10 mouse cellular contexts compared by ENCODE assay signal in genomic region chr9:41078198-41078597, GRCm38 (mm10).
A peak's percentile ranks its signal among the peaks of the same experiment; 100 is the strongest.
DNase-seq lines count a peak whose midpoint lies in the region; ATAC-seq lines count a peak whose summit lies in the region.
"Had no signal": no experiment of that assay in that cellular context is flagged by ENCODE, and none has a peak within 500 bp of the region (broad histone marks: within the 10 kb centered on the region; RNA-seq: fewer than 3 reads in every experiment).

No protein-coding gene starts in this region.

- no peak overlapping the region for H3K4me2 ChIP-seq in forebrain, embryonic 14.5 days (ENCODE audit: low read length)
- H3K4me2 ChIP-seq in liver, embryonic 13.5 days = no peak overlapping the region
- H3K4me2 ChIP-seq: heart, embryonic 15.5 days had no signal

- H3K36me3 ChIP-seq in forebrain, embryonic 14.5 days (ENCODE audit: control insufficient read depth, insufficient read depth, low read length) = no peaks in the 10 kb centered on the region
- no peaks in the 10 kb centered on the region for H3K36me3 ChIP-seq in liver, embryonic 13.5 days
- H3K36me3 ChIP-seq: heart, embryonic 15.5 days had no signal

- H3K4me3 ChIP-seq in forebrain, embryonic 14.5 days (ENCODE audit: low read depth, low read length) = no peak overlapping the region
- no peak overlapping the region for H3K4me3 ChIP-seq in liver, embryonic 13.5 days (replicated peaks)
- H3K4me3 ChIP-seq: heart, embryonic 15.5 days had no signal

- no peaks in the 10 kb centered on the region for H3K9me3 ChIP-seq in forebrain, embryonic 14.5 days (replicated peaks; ENCODE audit: control insufficient read depth, low read length)
- no peaks in the 10 kb centered on the region for H3K9me3 ChIP-seq in liver, embryonic 13.5 days (replicated peaks)
- H3K9me3 ChIP-seq: heart, embryonic 15.5 days had no signal

- ATAC-seq in frontal cortex, adult (ENCODE audit: low TSS enrichment) = peak; percentile 39
- ATAC-seq in forebrain, embryonic 14.5 days = peak; percentile 66
- ATAC-seq in liver, embryonic 13.5 days (ENCODE audit: low read depth) = no peak

- no peak for DNase-seq in frontal cortex, adult 2 months (ENCODE audit: extremely low spot score in 1 of 2, low spot score in 1 of 2)
- peak; percentile 32 to 45 for DNase-seq in B cell, adult 2 months
- DNase-seq in forebrain, embryonic 14.5 days (ENCODE audit: low spot score) = peak; percentile 77
- DNase-seq in liver, embryonic 13.5 days = no peak
- no peak for DNase-seq in ovary, adult 18-20 months (ENCODE audit: low spot score)
- no peak for DNase-seq in thymus, postnatal 25 days
- no peak for DNase-seq in embryo, embryonic 10 days (ENCODE audit: low spot score)
- DNase-seq: left cerebral cortex, postnatal 4 days had no signal

- H3K27ac ChIP-seq in forebrain, embryonic 14.5 days (ENCODE audit: low read depth, low read length) = peak overlapping the region; percentile 56; the same call in 1 of the 2 replicates
- peak overlapping the region; percentile 75 for H3K27ac ChIP-seq in liver, embryonic 13.5 days
- H3K27ac ChIP-seq: heart, embryonic 15.5 days had no signal

- no peaks in the 10 kb centered on the region for H3K27me3 ChIP-seq in forebrain, embryonic 14.5 days (replicated peaks; ENCODE audit: control insufficient read depth, insufficient read depth, low read length)
- no peaks in the 10 kb centered on the region for H3K27me3 ChIP-seq in liver, embryonic 13.5 days
- H3K27me3 ChIP-seq: heart, embryonic 15.5 days had no signal

- H3K4me1 ChIP-seq in forebrain, embryonic 14.5 days (ENCODE audit: control insufficient read depth, insufficient read depth, low read length) = peaks cover 29% of the 10 kb centered on the region
- H3K4me1 ChIP-seq in liver, embryonic 13.5 days (replicated peaks) = peaks cover 90% of the 10 kb centered on the region

- H3K9ac ChIP-seq in forebrain, embryonic 14.5 days (ENCODE audit: low read length) = no peak overlapping the region
- H3K9ac ChIP-seq in liver, embryonic 13.5 days = no peak overlapping the region
- H3K9ac ChIP-seq: heart, embryonic 15.5 days had no signal

- WGBS in forebrain, embryonic 14.5 days = 49% methylated on average over 4 of the region's 4 CpGs
- 67% methylated on average over 4 of the region's 4 CpGs for WGBS in liver, embryonic 13.5 days (ENCODE audit: insufficient replicate concordance)

Comparison
In these comparisons a context has a peak if more than half of its experiments do, and no peak if none do; other contexts are left out.
1. DNase-seq: peak in B cell, adult 2 months (2 of 2) and forebrain, embryonic 14.5 days (single experiment); none in frontal cortex, adult 2 months (0 of 2), liver, embryonic 13.5 days (single experiment), ovary, adult 18-20 months (single experiment), thymus, postnatal 25 days (single experiment) and embryo, embryonic 10 days (single experiment).